Mouse (Mus musculus) Muller cell, postnatal 12 days (primary cell): Measurements from ENCODE around the gene Recql5.

Experiments used
- DNase-seq: peaks from one replicate; pipeline ENCODE4 v3.0.0-alpha.2; 2015; ENCODE audit errors: inconsistent ontology term

Recql5 gene

DNA sequence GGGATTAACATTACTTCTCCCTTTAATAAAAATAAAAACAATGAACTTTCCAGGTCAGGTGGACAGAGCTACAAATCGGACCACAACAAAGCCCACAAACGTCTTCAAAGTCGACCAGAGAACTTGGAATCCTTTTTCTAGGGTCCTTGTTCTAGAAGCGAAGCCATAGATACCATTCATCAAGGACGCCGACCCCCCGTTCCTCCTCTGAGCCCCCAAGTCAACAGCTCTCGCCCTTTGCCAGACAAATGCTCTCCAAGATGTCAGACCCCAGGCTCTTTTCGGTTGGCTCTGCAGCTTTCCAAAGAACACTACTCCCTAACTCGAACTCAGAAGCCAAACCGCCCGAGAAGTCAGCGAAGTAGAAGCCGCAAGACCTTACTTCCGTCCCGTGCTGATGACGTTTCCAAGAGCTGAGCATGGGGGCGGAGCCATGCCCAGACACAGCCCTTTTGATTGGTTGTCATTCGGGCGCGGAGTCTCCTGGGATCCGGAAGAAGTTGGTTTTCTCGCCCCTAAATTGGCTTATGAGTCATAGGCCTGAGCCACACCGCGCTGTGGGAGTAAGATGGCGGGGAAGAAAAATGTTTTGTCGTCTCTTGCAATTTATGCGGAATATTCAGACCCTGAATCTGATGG is at the start of gene Recql5, which contains the start of gene Sap30bp:
Gene Recql5, minus strand, starts transcription at position 370 of the 639 bp plus-strand sequence.
Gene Sap30bp, plus strand, starts transcription at position 175 of the 639 bp plus-strand sequence.
- peak; percentile 97 for DNase-seq

- no peak for DNase-seq
Measured at GRCm38 (mm10) chr11:115982472-115982871, 49.2 kb upstream of the Recql5 start.

DNA sequence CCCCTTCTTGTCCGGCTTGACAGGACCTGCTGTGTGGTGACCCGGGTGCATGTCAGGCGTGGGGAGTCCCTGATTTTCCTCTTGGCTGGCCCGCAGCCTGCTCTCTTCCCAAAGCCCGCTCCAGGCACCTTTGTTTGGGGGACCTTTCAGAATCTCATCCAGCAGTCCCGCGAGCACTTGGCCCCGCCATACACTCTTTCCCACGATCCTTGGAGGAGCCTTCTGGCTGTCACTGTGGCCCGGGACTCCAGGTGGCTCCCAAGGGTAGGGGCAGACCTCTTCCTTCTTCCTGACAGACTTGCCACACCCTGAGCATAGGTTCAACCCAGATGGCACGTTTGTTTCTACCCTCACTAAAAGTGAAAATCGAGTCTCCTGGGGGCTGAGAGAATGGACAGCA is 42.3 kb upstream of the Recql5 start:
- no peak for DNase-seq

DNA sequence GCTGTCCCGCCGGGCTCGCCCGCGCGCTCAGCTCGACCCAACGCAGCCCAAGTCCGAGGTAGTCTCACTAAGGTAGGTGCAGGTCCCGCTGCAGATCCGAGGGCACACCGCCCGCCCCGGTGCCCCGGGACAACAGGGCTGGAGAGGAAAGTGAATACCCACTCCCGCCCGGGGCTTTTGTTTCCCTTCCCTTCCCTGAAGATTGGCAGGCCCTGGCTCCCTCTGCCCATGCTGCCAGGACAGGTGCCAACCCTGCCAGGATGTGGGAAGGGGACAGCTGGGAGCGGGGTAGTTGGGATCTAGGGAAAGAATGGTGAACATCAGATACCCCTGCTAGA is 41.8 kb upstream of the Recql5 start:
- DNase-seq, result no peak

DNA sequence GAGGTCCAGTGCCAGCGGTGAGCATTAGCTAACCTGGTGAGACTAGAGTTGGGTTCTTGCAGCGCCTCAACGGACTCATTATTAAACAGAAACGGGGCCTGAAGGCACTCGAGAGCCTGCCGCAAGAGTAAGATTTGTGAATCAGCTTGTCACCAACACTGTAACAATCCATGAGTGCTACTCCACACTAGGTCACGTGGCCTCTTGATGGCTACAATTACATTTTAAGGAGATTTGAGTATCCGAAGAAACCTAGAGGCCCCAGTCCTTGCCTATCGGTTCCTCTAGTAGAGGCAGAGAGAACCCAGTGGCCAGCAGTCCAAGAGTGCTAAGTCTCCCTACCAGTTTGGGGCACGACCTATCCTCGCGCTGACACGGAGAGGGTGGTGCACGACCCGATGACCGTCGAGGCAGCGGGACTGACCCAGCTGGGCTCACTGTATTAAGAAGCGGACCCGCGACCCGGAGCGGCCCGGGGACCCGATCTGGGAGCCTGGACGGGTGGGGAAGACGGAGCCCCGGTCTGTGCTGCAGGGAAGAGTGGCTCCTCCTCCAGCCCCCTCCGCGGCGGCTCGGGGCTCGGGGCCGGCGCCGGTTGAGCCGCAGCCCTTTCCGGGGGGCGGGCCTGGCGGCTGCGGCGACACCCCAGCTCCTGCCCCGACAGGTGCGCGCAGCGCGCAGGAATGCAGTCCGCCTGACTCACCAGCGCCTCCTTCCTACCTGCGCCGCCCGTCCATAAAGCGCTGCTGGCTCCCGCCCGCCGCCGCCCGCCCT is 41.2 kb upstream of the Recql5 start, which contains the start of gene Itgb4:
Gene Itgb4, plus strand, starts transcription at position 401 of the 774 bp plus-strand sequence.
- peak; percentile 47 for DNase-seq

GRCm38 (mm10) chr11:115971016-115971415 is 37.7 kb upstream of the Recql5 start:
- peak; percentile 51 for DNase-seq

DNA sequence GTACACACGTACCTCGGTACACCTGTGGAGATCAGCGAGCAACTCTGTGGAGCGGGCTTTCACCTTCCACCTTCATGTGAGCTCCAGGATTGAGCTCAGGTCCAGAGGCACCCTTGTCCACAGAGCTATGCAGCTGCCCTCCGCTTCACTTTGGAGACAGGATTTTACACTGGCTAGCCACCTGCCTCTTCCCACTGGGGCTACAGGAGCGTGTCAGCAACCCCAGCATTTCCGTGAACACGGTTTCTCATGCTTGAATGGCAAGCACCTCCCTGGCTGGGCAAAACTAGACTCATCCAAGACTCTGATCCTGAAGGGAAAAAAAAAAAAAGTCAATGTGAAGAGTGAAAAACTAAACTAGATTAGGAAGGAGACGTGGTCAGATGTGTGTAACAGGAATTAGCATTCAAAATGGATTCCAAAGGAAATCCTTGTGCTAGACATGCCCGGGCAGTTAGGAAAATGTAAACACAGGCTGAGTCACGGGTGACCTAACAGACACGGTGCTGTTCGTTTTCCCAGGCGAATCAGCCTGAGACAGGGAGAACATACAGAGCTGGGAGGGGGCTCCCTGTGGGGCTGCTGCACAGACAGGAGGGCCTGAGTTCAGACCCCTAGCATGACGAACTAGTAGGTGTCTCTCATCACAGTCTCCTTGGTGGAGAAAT is 36.9 kb upstream of the Recql5 start:
- no peak for DNase-seq

DNA sequence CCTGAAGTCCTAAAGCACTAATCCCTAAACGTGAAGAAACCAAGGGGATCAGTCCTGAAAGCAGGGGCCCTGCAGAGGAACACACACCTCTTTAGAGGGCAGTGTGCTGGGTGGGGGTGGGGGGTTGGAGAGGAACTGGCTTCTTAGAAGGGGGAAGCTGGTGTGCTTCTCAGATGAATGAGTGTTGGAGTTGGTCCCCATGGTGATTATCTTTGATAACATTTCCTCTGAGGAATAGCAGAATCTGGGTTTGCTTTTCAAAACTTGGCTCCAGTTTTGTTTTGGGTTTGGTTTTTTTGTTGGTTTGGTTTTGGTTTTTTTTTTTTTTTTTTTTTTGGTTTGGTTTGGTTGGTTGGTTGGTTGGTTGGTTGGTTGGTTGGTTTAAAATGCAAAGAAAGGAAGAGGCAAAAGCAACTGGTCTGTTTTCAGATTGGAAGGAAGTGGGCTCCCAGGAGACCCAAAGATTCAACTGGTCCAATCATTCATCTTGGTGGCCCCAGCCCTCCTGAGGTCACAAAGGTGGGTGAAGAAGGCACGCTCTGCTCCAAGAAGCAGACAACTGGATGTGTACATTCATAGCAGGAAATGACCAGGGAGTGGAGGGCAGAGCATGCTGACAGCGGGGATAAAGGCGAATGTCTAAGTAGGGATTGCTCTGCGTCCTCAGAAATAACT is 35.6 kb upstream of the Recql5 start:
- DNase-seq, result no peak

GRCm38 (mm10) chr11:115964977-115965604 is 31.8 kb upstream of the Recql5 start:
- peak; percentile 86 for DNase-seq

- DNase-seq, result no peak
Measured at GRCm38 (mm10) chr11:115962651-115963412, 29.6 kb upstream of the Recql5 start.

- no peak for DNase-seq
Measured at GRCm38 (mm10) chr11:115959018-115959417, 25.7 kb upstream of the Recql5 start.

DNA sequence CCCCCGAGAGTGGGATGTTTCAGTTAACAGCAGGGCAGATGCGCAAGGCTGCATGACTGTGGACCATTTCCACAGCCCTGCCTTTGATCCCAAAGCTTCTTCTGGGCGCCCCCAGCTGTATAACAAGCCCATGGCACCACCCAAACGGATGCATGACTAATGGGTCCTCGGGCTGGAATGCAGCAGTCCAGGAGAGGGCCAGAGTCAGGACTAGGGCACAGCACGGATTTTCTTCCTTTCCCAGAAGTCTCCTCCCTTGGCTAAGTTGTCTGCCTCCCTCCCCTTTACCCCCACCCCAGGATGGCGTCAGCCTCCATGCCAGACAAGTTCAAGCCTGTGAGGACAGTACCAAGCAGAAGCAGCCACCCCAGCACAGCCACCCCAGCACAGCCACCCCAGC is 24.7 kb upstream of the Recql5 start:
- peak; percentile 92 for DNase-seq

- peak; percentile 99 for DNase-seq
Measured at GRCm38 (mm10) chr11:115956453-115956852, 23.2 kb upstream of the Recql5 start.

GRCm38 (mm10) chr11:115955195-115955858 is 22.1 kb upstream of the Recql5 start:
- peak; percentile 72 for DNase-seq

DNA sequence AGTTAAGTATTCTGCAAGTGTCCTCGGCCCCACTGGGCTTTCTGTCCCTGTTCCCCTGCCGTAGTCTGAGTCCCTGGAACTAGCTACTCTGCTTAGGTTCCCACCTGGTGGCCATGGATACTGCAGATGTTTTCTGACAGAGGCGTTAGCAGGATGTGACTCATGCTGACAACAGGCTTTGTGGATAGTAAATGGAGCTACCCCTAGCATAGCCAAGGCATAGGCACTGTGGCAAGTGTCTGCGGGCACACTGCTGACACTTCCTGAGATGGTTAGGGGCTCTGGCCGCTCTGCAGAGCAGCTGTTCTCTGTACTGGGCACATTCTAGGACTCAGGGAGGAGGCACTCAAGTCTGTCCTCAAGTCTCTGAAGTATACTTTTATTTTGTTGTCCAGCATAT is 21.4 kb upstream of the Recql5 start:
- no peak for DNase-seq

- DNase-seq, result no peak
Measured at GRCm38 (mm10) chr11:115950719-115951118, 17.4 kb upstream of the Recql5 start.

DNA sequence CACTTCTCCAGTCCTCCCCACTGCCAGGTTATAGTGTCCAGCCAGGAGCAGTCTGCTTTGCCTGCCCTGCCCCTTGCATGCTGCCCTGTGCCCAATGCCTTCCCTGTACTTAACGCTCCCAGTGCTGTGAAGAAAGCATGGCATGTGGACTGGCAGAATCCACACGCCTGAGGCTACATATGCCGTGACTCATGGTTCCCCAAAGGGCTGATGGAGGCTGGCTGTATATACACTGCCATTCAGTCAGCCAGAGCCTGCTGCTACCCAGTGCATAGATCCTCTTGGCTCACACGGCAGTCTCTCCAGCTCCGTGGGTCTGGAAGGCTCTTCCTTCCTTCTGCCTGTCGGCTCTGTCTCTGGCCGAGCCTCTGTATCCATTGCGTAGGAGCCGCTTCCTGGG is 15.0 kb upstream of the Recql5 start:
- no peak for DNase-seq

GRCm38 (mm10) chr11:115946221-115946828 is 13.0 kb upstream of the Recql5 start:
- DNase-seq, result no peak

- no peak for DNase-seq
Measured at GRCm38 (mm10) chr11:115945247-115945646, 12.0 kb upstream of the Recql5 start.

DNA sequence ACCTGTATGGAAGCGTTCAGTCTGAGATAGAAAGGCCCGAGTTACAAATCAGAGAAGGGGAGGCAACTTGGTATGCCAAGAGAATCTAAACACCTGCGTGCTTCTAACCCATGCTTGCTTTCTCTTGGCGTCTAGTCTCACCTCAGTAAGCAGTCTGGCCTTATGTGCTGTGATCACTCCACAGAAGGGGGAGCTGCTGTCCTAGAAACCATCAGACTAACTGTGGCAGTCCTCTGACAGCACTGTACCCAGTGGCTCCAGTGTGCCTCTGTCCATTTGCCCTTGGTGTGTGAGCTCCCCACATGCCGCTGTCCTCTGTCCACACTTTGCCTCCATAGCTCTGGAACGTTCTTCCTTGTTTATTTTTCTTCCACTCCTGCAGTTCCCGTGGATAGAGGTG is 8.7 kb upstream of the Recql5 start:
- no peak for DNase-seq
